In genomic region chr4:48380940-48381339, GRCm38 (mm10) we compare ENCODE assay signal across 8 mouse cellular contexts.
DNase-seq lines count a peak whose midpoint lies in the region; TF ChIP-seq lines count a peak whose summit lies in the region.
"Had no signal": no experiment of that assay in that cellular context is flagged by ENCODE, and none has a peak within 500 bp of the region (broad histone marks: within the 10 kb centered on the region; RNA-seq: fewer than 3 reads in every experiment).

No protein-coding gene starts in this region.

- no peaks in the 10 kb centered on the region for H3K4me1 ChIP-seq in MEL (ENCODE audit: control insufficient read depth in 1 of 2, insufficient read depth in 2 of 2, low read length in 2 of 2)
- no peaks in the 10 kb centered on the region for H3K4me1 ChIP-seq in midbrain, embryonic 10.5 days
- H3K4me1 ChIP-seq: stomach, embryonic 15.5 days had no signal

- no peak overlapping the region for H3K4me3 ChIP-seq in MEL (ENCODE audit: control insufficient read depth in 1 of 2, insufficient read depth in 1 of 2, low read depth in 2 of 2, low read length in 2 of 2)
- H3K4me3 ChIP-seq in midbrain, embryonic 10.5 days, result no peak overlapping the region
- H3K4me3 ChIP-seq: stomach, embryonic 15.5 days had no signal

- no peak overlapping the region for H3K9ac ChIP-seq in MEL (ENCODE audit: control insufficient read depth, low read depth, low read length, poor library complexity, severe bottlenecking)
- H3K9ac ChIP-seq: stomach, embryonic 15.5 days had no signal

- H3K27ac ChIP-seq in MEL (ENCODE audit: control insufficient read depth, low read depth, low read length), result no peak overlapping the region
- no peak overlapping the region for H3K27ac ChIP-seq in midbrain, embryonic 10.5 days (replicated peaks)
- H3K27ac ChIP-seq: stomach, embryonic 15.5 days had no signal

- no peaks in the 10 kb centered on the region for H3K27me3 ChIP-seq in MEL (ENCODE audit: control insufficient read depth in 1 of 2, insufficient read depth in 2 of 2, low read length in 2 of 2)
- no peaks in the 10 kb centered on the region for H3K27me3 ChIP-seq in midbrain, embryonic 10.5 days (ENCODE audit: low read depth, poor library complexity, severe bottlenecking)
- H3K27me3 ChIP-seq: stomach, embryonic 15.5 days had no signal

- TF ChIP-seq RAD21 in MEL (IDR thresholded peaks at IDR 0.05; ENCODE audit: low read depth, low read length), result peak; percentile 97

- no peaks in the 10 kb centered on the region for H3K9me3 ChIP-seq in MEL (replicated peaks; ENCODE audit: insufficient read depth, low read length)
- H3K9me3 ChIP-seq in midbrain, embryonic 10.5 days (replicated peaks), result no peaks in the 10 kb centered on the region
- H3K9me3 ChIP-seq: stomach, embryonic 15.5 days had no signal

- no peaks in the 10 kb centered on the region for H3K79me2 ChIP-seq in MEL (ENCODE audit: control insufficient read depth, insufficient read depth, low read length, poor library complexity)

- no peak for TF ChIP-seq POLR2A in MEL (IDR thresholded peaks at IDR 0.05; ENCODE audit: control insufficient read depth in 1 of 2, insufficient read depth in 1 of 2, low read depth in 1 of 2, low read length in 2 of 2, poor library complexity in 1 of 2)

- peak; percentile 76 for DNase-seq in MEL (ENCODE audit: low read depth, low spot score)
- DNase-seq in adrenal gland, adult 2 months, result peak; percentile 69
- DNase-seq in embryo, embryonic 11 days, result peak; percentile 90
- DNase-seq in heart, adult 8-10 months (ENCODE audit: low spot score), result peak; percentile 69
- DNase-seq in layer of hippocampus, postnatal 14 days (ENCODE audit: low spot score in 2 of 2), result peak; percentile 68 to 89
- peak; percentile 50 for DNase-seq in midbrain, embryonic 10.5 days (ENCODE audit: low spot score)
- peak; percentile 33 to 56 for DNase-seq in spleen, postnatal 36 days (ENCODE audit: low spot score in 2 of 2)

- no peak for TF ChIP-seq EP300 in MEL (IDR thresholded peaks at IDR 0.05; ENCODE audit: low read depth in 1 of 2, low read length in 2 of 2)

- no peaks in the 10 kb centered on the region for H3K36me3 ChIP-seq in MEL (ENCODE audit: control insufficient read depth in 1 of 2, insufficient read depth in 2 of 2, low read length in 2 of 2)
- H3K36me3 ChIP-seq in midbrain, embryonic 10.5 days, result no peaks in the 10 kb centered on the region
- H3K36me3 ChIP-seq: stomach, embryonic 15.5 days had no signal

- peak in 2 of 3 experiments; percentile 51 to 62; a peak in 5 of 6 replicates for TF ChIP-seq CTCF in MEL (IDR thresholded peaks at IDR 0.05 in 2 of 3, conservative IDR thresholded peaks at IDR 0.05 in 1 of 3; ENCODE audit: control insufficient read depth in 1 of 3, insufficient read depth in 1 of 3, low read depth in 2 of 3, low read length in 3 of 3, poor library complexity in 1 of 3, severe bottlenecking in 1 of 3)

- 1% methylated on average over 2 of the region's 2 CpGs for WGBS in midbrain, embryonic 10.5 days

TF ChIP-seq in MEL, 35 proteins besides CTCF, POLR2A, EP300 and RAD21:
- no peak for TF ChIP-seq CHD1 (IDR thresholded peaks at IDR 0.05; ENCODE audit: low read depth, low read length)
- TF ChIP-seq ZNF384 (IDR thresholded peaks at IDR 0.05; ENCODE audit: low read depth, low read length), result peak; percentile 90
- peak; percentile 89 for TF ChIP-seq SMC3 (IDR thresholded peaks at IDR 0.05; ENCODE audit: low read depth, low read length)
- no peak for TF ChIP-seq MYC (IDR thresholded peaks at IDR 0.05; ENCODE audit: low read depth, low read length)
- peak; percentile 96 for TF ChIP-seq ZC3H11A (IDR thresholded peaks at IDR 0.05; ENCODE audit: low read depth, low read length)
- TF ChIP-seq SIN3A (IDR thresholded peaks at IDR 0.05; ENCODE audit: low read length), result peak; percentile 45; the same call in 1 of the 2 replicates
- peak; percentile 36; the same call in 1 of the 2 replicates for TF ChIP-seq BHLHE40 (IDR thresholded peaks at IDR 0.05; ENCODE audit: borderline replicate concordance, low read depth, low read length)
- TF ChIP-seq ELF1 (IDR thresholded peaks at IDR 0.05; ENCODE audit: low read depth, low read length), result 0 out of 2 replicates have a peak, but pooled peaks have one; percentile 13
